Mouse (Mus musculus) brain, embryonic 14.5 days (tissue): ENCODE measurements at regions not wholly inside any gene's neighbourhood (a gene's known extent, or its start where the extent isn't known, plus 50 kb on each side); places are given as distances from the start of the nearest gene placed in this dataset.

Experiments used
- CTCF ChIP-seq: fragments of 200-500 bp; IDR thresholded peaks from 2 replicates; pipeline ENCODE4 v1.5.1; 2012; ENCODE audit warnings: inconsistent platforms, mild to moderate bottlenecking, moderate library complexity, borderline replicate concordance; ENCODE audit not compliant: insufficient read depth, insufficient read length; ENCODE audit errors: extremely low read depth
- POLR2A ChIP-seq: fragments of 200-500 bp; IDR thresholded peaks from 2 replicates; pipeline ENCODE4 v1.6.1; 2012; ENCODE audit warnings: mild to moderate bottlenecking, inconsistent platforms, borderline replicate concordance; ENCODE audit not compliant: poor library complexity, insufficient read depth, insufficient read length, severe bottlenecking; ENCODE audit errors: extremely low read depth

- no peak for TF ChIP-seq CTCF
- no peak for TF ChIP-seq POLR2A
These were observed 98.6 kb downstream of the Fgf9 start for GRCm38 (mm10) chr14:58168920-58169319.
